Mouse (Mus musculus): Measurements from ENCODE around the gene Mical2.

Mical2 gene

DNA sequence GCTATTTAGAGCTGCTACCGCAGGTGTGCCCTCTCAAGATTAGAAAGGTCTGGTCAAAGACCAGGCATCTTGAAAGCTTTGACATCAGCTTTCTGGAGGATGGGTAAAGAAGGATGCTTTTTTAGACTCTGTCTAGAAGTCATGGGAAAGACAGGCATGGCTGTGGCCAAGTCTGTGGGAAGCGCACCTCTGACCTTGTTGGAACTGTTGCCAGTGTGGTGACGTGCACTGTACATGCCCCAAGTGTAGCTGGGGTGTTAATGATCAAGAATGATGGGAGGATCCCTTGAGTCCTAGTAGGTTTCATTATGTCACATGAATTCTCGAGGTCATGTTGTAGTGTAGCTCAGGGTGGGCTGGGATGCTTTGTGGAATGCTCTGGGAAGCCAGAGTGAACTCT lies 127.4 kb downstream of the Mical2 start:
- DNase-seq (ENCODE audit: low read depth, low spot score) = no peak

DNA sequence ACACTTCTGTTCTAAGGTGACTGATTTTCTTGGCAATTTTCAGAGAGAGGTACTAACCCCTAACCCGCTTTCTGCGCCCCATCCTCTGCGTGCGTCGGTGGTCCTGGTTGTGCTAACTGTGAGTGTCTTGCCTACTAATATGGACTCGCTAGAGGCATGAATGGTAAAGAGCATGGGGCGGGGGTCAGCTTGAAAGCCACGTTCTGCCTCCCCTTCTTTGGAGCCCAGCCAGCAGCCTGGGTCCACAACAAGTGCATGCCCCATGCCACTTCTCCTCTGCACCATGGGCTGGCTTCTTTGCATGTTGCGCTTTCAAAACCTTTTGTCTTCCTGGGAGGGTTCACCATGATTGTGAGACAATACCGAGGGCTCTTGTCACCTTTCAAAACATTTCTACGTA lies 128.3 kb downstream of the Mical2 start:
- peak; percentile 19 for DNase-seq (ENCODE audit: low read depth, low spot score)

DNA sequence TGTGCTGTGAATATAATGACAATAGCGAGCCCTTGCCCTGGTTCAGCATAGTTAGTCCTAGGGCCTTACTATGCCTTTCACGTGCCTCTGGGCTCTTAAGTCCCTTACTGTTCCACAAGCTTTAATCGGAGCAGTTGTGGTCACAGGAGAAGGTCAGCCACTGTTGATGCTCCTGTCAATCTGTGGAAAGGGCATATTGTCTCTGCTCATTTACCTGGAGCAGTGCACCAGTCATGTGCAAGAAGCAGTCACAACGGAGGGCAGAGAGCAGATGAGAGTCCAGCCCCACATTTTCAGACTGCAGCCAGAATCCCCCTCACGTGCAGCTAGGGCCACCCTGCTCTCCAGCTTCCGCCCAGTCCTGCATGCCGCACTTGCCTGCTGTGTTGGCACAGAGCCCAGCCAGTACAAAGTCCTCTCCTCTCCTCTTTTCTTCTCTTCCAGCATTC lies 128.9 kb downstream of the Mical2 start:
- DNase-seq (ENCODE audit: low read depth, low spot score) = peak; percentile 10

DNA sequence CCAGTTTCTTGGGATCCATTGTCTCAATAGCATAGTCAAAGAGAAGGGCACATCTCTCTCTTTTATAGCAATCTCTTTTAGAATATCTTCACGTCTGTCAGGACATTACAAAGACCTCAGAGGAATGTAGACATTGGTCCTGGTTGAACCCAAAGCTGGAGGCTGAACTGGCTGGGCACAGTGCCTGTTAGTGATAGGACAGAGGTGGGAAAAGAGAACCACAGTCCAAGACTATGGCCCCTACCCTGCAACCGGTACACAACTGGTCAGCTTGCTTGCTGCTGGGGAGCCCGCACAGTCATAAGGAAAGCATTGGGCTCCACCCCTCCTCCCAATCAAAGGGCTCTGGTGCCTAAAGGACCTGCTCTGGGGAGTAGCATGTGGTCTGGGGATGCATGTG lies 133.9 kb downstream of the Mical2 start:
- no peak for DNase-seq (ENCODE audit: low read depth, low spot score)

GRCm38 (mm10) chr7:112362574-112363200 lies 137.0 kb downstream of the Mical2 start:
- DNase-seq (ENCODE audit: low read depth, low spot score) = no peak

GRCm38 (mm10) chr7:112365864-112366263 lies 140.2 kb downstream of the Mical2 start:
- DNase-seq (ENCODE audit: low read depth, low spot score) = no peak

GRCm38 (mm10) chr7:112369046-112369445 lies 143.4 kb downstream of the Mical2 start:
- peak; percentile 78 for DNase-seq (ENCODE audit: low read depth, low spot score)

GRCm38 (mm10) chr7:112369977-112370376 lies 144.3 kb downstream of the Mical2 start:
- no peak for DNase-seq (ENCODE audit: low read depth, low spot score)

DNA sequence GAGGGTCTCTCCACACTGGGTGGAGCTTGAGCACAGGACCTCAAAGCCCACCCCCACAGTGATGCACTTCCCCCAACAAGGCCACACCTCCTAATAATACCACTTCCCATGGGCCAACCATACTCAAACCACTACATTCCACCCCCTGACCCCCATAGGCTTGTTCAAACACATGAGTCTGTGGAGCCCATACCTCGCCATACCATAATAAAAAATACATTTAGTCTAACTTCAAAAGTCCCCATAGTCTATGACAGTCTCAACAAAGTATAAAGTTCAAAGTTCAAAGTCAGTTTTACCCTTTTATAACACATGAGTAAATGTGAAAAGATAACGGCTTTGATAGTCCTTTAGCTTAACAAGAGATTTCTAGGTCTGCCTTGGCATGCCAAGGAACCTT lies 145.7 kb downstream of the Mical2 start:
- no peak for DNase-seq (ENCODE audit: low read depth, low spot score)

DNA sequence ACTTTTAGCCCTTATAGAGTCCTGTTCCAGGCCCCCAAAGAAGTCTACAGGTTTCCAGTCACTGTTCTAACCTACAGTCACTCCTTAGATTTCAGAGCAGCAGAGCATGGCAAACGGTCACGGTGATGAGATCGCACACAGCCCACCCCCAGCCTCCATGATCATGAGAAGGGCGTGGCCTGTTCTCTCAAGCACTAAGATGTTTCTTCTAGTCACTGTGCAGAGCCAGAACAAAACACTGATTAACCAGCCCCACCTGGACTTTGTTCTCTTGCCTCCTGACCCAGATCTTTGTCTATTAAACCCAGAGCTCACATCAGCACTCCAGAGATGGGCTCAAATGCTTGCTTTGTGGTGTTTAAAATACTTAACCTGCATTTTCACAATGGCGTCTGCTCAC lies 148.4 kb downstream of the Mical2 start:
- DNase-seq (ENCODE audit: low read depth, low spot score) = peak; percentile 28

GRCm38 (mm10) chr7:112375062-112375461 lies 149.4 kb downstream of the Mical2 start:
- no peak for DNase-seq (ENCODE audit: low read depth, low spot score)

DNA sequence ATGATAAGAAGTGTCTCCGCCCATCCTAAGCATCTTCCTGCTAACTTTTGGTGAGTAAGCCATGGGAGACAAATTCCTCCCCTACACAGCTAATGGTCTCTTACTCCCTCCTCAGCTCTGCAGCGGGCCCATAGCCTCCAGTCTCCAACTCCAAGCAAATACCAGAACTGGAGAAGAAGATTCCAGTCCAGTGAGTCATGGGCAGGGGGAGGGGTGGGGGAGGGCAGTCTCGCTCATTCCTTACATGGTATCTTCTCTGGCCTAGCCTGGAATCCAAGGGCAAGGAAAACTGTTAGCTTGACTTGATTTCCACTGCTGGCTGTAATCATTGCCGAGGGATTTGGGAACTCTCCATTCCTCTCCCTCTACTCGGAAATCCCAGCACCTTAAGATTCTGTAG lies 150.2 kb downstream of the Mical2 start:
- peak; percentile 33 for DNase-seq (ENCODE audit: low read depth, low spot score)

GRCm38 (mm10) chr7:112376611-112377010 lies 151.0 kb downstream of the Mical2 start:
- DNase-seq (ENCODE audit: low read depth, low spot score) = no peak

GRCm38 (mm10) chr7:112377314-112377713 lies 151.7 kb downstream of the Mical2 start:
- peak; percentile 82 for DNase-seq (ENCODE audit: low read depth, low spot score)

DNA sequence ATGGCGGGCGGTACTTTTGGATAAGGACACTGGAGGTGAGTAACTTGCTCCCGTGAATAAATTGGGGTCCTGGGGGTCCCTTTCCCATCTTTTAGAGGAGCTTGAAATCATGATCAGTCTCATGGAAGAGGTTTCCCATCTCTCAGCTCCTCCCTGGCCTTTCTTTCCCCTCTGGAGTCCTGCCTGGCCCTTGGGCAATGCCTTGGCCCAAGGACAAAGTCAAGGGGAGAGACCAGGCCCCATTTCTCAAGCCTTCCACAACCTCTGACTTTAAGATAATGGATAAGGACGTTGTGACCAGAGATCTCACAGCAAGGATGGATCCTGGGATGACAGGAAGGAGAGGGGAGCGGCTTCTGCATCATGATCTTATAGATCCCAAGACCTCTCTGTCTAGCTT lies 152.4 kb downstream of the Mical2 start:
- no peak for DNase-seq (ENCODE audit: low read depth, low spot score)

GRCm38 (mm10) chr7:112378476-112378875 lies 152.8 kb downstream of the Mical2 start:
- DNase-seq (ENCODE audit: low read depth, low spot score) = no peak

- no peak for DNase-seq (ENCODE audit: low read depth, low spot score)
Measured at GRCm38 (mm10) chr7:112386521-112386920, 160.9 kb downstream of the Mical2 start.

- no peak for DNase-seq (ENCODE audit: low read depth, low spot score)
Measured at GRCm38 (mm10) chr7:112387876-112388275, 162.2 kb downstream of the Mical2 start.

- no peak for DNase-seq (ENCODE audit: low read depth, low spot score)
Measured at GRCm38 (mm10) chr7:112388363-112388875, 162.8 kb downstream of the Mical2 start.

DNA sequence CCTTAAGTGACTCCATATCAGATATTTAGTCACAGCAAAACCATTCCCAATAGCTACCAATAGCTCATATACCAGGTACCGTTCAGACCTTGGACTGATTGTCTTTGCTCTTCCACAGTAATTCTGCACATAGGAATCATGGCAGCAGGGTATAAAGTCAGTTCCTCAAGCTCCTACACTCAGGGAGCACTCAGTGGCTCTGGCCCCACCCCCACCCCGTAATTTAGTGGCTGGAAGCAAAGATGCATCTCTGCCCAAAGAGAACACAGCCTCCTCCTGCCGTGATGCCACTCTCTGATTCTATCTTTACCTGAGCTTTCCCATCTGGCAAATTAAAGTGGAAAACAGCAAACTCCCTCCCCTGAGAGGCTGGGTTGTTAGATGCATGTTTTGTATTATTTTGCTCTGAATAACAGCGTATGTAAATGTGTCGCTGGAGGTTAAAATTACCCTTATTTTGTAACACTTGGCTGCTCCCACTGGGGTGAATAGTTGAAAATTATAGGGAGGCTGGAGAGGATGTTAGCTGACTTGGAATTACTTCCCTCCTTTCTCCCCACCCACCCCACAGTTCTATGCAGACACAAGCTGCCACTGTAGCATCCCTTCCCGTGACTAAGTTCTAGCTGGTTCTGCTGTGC lies 164.1 kb downstream of the Mical2 start:
- DNase-seq (ENCODE audit: low read depth, low spot score) = no peak

- DNase-seq (ENCODE audit: low read depth, low spot score) = no peak
Measured at GRCm38 (mm10) chr7:112390252-112390936, 164.7 kb downstream of the Mical2 start.

DNA sequence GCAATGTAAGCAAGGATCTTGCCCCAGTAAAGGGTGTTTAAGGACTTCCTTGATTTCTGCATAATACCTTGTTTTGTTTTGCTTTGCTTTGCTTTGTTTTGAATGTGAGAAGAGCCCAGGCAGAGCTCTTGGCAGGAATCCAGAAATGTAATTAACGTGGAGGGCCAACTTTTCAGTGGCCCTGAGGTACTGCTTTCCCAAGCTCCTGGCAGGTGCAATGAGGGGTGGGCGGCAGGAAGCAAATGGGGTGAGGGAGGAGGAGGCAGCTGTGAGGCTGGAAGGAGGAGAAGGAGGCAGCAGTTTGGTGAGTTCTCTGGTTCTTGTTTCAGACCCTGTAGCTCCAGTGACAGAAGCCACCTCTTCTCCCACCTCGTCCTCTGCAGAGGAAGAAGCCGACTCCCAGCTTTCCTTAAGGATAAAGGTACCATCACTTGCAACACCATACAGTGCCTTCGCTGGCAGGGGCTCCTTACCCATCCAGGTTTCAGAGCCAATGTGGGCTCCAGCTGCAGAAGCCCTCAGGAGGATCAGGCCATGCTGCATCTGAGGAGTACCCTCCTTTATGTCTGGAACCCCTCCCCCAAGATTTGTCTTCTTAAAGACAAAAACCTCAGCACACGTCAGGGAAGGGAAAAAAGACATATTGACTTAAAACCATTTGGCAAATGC lies 165.4 kb downstream of the Mical2 start:
- DNase-seq (ENCODE audit: low read depth, low spot score) = no peak

All from ZHBTc4 (cell line).